Mouse (Mus musculus): Measurements from ENCODE around the gene Nmnat2. TPM values are rescaled to one million over a fixed set of nuclear protein-coding genes. Genes with fewer than 3 reads are reported as not detected.

Nmnat2 gene
- total RNA-seq, 1 experiment from 2014 or later = 1.2 TPM

- no peak for DNase-seq
Observed at GRCm38 (mm10) chr1:153019623-153020022, 64.8 kb downstream of the Nmnat2 start.

DNA sequence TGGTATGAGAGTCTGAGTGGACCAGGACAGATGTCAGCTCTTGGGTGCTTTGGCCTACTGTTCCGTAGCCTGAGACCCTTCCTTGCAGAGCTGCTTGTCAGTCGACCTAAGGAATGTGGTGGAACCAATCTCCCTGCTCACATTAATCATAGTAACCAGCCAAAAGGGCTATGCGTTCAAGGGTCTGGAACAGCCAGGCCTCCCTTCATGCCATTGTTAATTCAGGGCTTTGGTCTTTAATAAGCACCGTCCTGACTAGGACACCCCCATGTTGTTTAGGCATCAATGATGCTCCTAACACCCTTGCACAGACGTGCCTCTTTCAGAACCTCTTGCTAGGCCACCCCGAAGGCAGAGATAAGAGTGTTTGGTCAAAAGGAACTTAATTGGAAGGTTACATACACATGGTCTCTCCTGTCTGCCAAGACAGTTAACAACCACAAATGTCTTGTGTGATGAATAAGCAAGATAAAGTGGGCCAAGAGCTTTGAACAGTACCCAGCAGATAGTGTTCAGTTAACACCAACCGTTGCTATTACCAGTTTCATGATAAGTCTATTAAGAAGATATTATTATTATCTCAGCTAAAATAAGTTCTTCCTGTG lies 66.3 kb downstream of the Nmnat2 start:
- no peak for DNase-seq

DNA sequence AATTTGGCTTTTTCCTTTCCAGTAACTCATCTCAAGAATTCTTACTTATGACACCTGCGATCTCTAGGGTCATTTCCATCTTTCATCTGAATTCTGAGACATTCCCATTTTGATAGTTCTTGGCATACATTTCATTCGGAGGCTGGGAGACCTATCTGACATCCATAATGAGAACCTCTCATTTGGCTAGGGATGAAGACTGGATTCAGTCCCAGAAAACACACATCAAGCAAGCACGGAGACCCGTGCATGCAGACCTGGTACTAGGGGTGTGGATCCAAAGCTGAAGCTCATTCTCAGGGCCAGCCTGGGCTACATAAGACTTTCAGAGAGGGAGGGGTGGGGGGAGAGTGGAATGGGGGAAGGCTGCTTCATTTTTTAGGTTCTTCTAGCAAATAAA lies 68.2 kb downstream of the Nmnat2 start:
- no peak for DNase-seq

GRCm38 (mm10) chr1:153023875-153024274 lies 69.1 kb downstream of the Nmnat2 start:
- DNase-seq = no peak

DNA sequence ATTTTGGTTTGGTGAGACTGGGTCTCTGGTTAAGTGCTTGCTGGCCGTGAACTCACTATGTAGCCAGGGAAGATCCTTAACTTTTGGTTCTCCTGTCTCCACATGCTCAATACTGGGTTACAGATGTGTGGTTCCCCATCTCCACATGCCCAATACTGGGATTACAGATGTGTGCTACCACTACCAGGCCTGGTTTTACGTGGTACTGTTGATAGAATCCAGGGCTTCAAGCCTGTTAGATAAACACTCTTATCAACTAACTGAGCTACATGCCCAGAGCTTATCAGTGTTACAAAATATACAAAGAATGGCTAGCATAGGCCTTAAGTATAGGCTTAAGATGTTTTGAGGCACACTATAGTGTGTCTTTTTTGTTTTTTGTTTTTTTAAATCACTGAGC lies 69.7 kb downstream of the Nmnat2 start:
- no peak for DNase-seq

DNA sequence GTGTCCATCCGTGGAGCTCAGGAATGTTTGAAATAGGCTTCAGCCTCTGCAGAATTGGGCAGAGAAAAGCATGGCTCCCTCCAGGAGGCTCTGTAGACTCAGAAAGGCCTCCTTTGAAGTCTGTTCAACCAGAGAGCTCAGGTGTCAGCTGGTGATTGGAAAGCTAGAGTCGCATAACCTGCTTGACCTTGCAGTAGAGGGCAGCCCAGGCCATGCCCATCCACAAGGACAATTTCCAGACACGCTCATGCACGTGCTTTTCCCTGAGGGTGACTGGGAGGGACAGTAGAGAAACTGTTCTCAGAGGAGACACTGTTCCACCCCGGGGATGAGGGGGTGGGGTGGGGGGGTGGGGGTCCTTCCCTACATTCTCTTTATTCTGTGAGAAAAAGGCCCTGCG lies 76.6 kb downstream of the Nmnat2 start:
- no peak for DNase-seq

GRCm38 (mm10) chr1:153031954-153032353 lies 77.2 kb downstream of the Nmnat2 start:
- DNase-seq = no peak

- DNase-seq = no peak
Observed at GRCm38 (mm10) chr1:153033145-153033908, 78.5 kb downstream of the Nmnat2 start.

- no peak for DNase-seq
Observed at GRCm38 (mm10) chr1:153034064-153034463, 79.3 kb downstream of the Nmnat2 start.

GRCm38 (mm10) chr1:153035328-153035944 lies 80.6 kb downstream of the Nmnat2 start:
- DNase-seq = peak; percentile 46

GRCm38 (mm10) chr1:153037353-153038345 lies 82.9 kb downstream of the Nmnat2 start:
- no peak for DNase-seq

GRCm38 (mm10) chr1:153040091-153040490 lies 85.3 kb downstream of the Nmnat2 start:
- DNase-seq = peak; percentile 26

GRCm38 (mm10) chr1:153041046-153041445 lies 86.3 kb downstream of the Nmnat2 start:
- no peak for DNase-seq

DNA sequence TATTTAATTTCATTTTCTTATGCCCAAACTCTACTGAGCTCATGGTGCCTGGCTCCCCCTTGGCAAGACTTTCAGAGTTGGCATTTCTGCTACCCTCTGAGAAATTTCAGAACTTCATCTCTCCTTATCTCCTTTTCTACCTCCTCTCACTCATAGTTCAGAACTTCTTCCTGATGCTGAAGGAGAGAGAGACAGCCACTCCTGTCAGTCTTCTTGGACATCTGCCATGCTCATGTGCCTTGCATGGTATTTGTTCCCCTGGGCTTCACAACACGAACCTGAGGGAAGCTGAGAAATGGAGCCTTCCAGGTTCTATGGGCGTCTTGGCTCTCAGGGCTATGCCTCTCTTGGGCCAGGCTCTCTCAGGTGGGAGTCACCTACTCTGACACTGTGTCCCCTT lies 87.5 kb downstream of the Nmnat2 start:
- no peak for DNase-seq

GRCm38 (mm10) chr1:153043332-153043731 lies 88.5 kb downstream of the Nmnat2 start:
- no peak for DNase-seq

GRCm38 (mm10) chr1:153045368-153045767 lies 90.6 kb downstream of the Nmnat2 start:
- DNase-seq = no peak

DNA sequence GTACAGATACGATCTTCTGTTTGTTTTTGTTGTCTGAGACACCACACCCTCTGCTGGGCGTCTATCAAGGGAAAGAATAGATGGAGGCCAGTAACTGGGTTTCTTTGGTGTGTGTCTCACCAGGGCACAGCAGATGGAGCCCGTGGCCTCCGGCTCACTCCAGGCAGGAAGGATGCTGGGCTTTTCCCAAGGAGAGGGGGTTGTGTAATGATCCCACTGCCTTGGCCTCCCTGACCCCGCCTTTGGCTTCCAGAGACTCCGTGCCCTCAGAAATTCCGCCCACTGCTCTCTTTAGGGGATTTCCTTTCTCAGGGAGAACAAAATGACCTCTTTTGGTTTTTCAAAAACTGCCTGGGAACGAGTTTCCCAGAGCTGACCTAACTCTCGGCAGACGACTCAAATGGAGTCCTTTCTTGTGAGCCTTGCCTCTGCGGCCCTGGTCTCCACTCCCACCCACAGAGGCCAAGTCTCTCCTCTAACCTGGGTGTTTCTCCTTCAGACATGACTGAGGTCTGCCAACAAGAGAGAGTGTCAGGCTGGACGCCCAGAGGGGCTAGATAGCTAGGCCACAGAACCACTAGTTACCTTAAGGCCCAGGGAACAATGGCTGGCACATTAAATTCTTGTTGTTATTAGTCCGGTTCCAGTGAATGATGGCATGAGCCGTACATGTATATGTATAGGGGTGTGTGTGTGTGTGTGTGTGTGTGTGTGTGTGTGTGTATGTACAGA lies 93.5 kb downstream of the Nmnat2 start:
- peak; percentile 30 for DNase-seq

DNA sequence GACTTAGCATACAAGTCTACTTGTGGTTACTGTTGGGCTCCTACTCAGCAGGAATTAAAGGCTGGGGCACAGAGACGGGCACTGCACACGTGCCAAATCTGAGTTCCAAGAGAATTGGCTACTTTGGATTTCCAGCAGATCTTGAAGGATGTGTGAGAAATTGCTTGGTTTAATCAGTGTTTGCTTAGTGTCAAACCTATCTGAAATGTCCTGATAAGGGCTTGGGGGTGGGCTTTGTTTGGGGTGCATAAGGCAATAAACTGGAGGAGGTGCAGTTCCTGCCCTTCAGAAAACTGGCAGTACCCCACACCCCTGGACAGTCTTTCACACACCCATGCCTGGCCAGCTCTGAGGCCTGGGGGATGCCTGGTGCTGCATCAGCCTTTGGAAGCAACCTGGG lies 94.7 kb downstream of the Nmnat2 start:
- no peak for DNase-seq

- DNase-seq = no peak
Observed at GRCm38 (mm10) chr1:153051474-153051873, 96.7 kb downstream of the Nmnat2 start.

DNA sequence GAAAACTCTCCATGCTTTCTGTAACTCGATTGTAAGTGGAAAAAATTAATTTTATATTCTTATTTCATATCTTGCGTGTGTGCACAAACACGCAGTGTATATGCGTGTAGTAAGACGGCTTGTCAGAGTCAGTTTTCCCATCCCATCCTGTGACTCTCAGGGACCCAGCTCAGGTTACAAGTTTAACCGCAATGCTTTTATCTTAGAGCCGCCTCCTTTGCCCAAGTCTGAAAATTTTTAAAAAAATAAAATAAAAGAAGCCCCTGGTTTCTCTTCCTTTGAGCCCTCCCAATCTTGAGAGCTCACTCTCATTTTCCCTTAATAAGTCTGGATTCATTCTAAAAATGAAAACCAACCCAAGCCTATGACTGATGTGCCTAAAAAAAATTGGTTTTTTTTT lies 98.8 kb downstream of the Nmnat2 start:
- no peak for DNase-seq

- peak; percentile 13 for DNase-seq
Observed at GRCm38 (mm10) chr1:153054112-153054821, 99.5 kb downstream of the Nmnat2 start.
